Mouse (Mus musculus) lung, embryonic 16.5 days (tissue): ENCODE results near the gene Zfp74. TPM values are rescaled to one million over a fixed set of nuclear protein-coding genes. Genes with fewer than 3 reads are reported as not detected.

Experiments used
- ATAC-seq: fragments of 200-750 bp; cut with Nextera tagmentation; 2 replicates; pipeline ENCODE4 v1.8.0; 2017; ENCODE audit warnings: low read depth, mild to moderate bottlenecking, moderate library complexity
- H3K27ac ChIP-seq: fragments of 300-500 bp; sonication (generic); 2 replicates; pipeline ENCODE4 v1.5.1; 2014; ENCODE audit warnings: mild to moderate bottlenecking, control low read depth, low read length
- H3K27me3 ChIP-seq: fragments of 300-500 bp; sonication (generic); 2 replicates; pipeline ENCODE4 v1.6.1; 2014; ENCODE audit warnings: low read depth, low read length, mixed read lengths; ENCODE audit not compliant: control insufficient read depth, insufficient read depth
- H3K36me3 ChIP-seq: fragments of 300-500 bp; sonication (generic); 2 replicates; pipeline ENCODE4 v1.6.1; 2014; ENCODE audit warnings: low read length; ENCODE audit not compliant: control insufficient read depth, insufficient read depth
- H3K4me1 ChIP-seq: fragments of 300-500 bp; sonication (generic); replicated peaks from 2 replicates; pipeline ENCODE4 v1.6.1; 2014; ENCODE audit warnings: low read length, mixed read lengths; ENCODE audit not compliant: control insufficient read depth, insufficient read depth
- H3K4me2 ChIP-seq: fragments of 300-500 bp; sonication (generic); 2 replicates; pipeline ENCODE4 v1.6.1; 2014; ENCODE audit warnings: low read depth, low read length, control low read depth
- H3K4me3 ChIP-seq: fragments of 300-500 bp; sonication (generic); 2 replicates; pipeline ENCODE4 v1.5.1; 2014; ENCODE audit warnings: mild to moderate bottlenecking, low read length, control low read depth
- H3K9ac ChIP-seq: fragments of 300-500 bp; sonication (generic); 2 replicates; pipeline ENCODE4 v1.6.1; 2014; ENCODE audit warnings: low read length, control low read depth
- H3K9me3 ChIP-seq: fragments of 300-500 bp; sonication (generic); 2 replicates; pipeline ENCODE4 v1.6.1; 2016; ENCODE audit warnings: low read length; ENCODE audit not compliant: control insufficient read depth
- WGBS: fragments of 180-500 bp; shearing (Covaris S2); extraction: QIAGEN DNeasy Blood & Tissue Kit; methylation state at CpG from one replicate; pipeline ENCODE4 v1.1.7; 2014; 5-methylcytosine and 5-hydroxymethylcytosine counted together
- microRNA-seq: library from miRNA; unstranded; fragments of <30 nt; microRNA quantifications from one replicate; pipeline ENCODE4, GENCODE M21; 2016
- polyA plus RNA-seq: library from polyadenylated mRNA; unstranded; fragments of >200 nt; fragmentation: Nextera tagmentation; extraction: Ambion mirVana; gene quantifications from 2 replicates; pipeline ENCODE4 v1.2.1, GENCODE M21; 2015

Zfp74 gene
- polyA plus RNA-seq, 1 experiment from 2014 or later = 9.9 TPM

DNA sequence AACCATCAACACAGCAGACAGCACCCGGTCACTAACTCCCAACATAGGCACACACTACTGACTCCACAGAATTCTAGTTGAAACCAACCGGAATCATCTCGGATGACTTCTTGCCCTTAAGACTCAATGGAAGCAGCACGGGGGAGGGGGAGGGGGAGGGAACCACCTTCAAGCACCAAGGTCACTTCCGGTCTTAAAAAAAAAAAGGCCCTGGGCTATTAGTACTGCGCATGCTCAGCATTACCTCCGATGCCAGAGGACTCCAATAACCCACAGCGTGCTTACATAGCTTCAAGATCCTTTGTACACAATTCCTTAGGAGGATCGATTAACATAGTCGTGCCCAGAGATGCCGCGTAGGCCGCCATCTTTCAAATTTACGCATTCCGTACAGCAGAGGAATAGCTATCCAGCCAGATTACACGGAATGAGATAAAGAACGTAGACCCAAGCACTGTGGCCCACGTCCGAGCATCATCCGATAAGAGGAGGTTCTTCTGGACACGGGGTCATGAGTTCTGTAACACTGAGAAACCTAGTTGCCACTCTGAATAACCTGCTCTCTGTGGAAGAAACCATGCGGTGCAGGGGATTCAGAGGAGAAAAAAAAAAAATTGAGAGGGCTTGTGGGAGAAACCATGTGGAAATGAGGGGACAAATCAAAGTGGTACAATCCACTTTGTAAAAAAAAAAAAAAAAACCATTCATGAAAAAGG is 47.8 kb downstream of the Zfp74 start, which contains the start of gene Zfp27:
Gene Zfp27 (minus strand): TSS at position 607 of the 716 bp plus-strand sequence.
- peak; percentile 78 for ATAC-seq
- H3K4me1 ChIP-seq = peaks cover 9% of the 10 kb centered on the region
- H3K4me3 ChIP-seq = peak within 1 kb of the TSS; percentile 70
- WGBS = under 1% methylated on average over 22 of the region's 22 CpGs
- peak within 1 kb of the TSS; percentile 71 for H3K4me2 ChIP-seq
- peak within 1 kb of the TSS; percentile 73 for H3K9ac ChIP-seq
- H3K9me3 ChIP-seq = no peaks in the 10 kb centered on the region
- no peaks in the 10 kb centered on the region for H3K27me3 ChIP-seq
- H3K36me3 ChIP-seq = no peaks in the 10 kb centered on the region
- peak within 1 kb of the TSS; percentile 96 for H3K27ac ChIP-seq

DNA sequence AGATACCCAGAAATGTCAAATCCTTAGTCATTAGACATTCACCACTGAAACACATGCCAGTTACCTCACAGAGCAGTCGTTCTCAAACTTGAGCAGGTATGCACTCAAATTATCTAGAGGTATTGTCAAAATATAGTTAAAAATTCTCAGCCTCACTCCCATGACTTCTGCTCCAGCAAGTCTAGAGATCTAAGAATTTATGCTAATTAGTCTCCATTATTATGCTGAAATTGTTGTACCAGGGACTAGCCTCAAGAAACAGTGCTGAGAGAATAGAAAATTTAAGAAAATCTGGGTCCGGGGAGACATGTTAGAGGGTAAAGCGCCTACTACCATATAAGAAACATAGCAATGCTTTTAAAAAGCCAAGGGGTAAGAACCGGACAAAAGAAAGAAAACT is 49.8 kb downstream of the Zfp74 start:
- H3K4me1 ChIP-seq = no peaks in the 10 kb centered on the region; the same call in none of the 2 replicates
- H3K27me3 ChIP-seq = no peaks in the 10 kb centered on the region
- H3K36me3 ChIP-seq = peaks cover 11% of the 10 kb centered on the region
- H3K4me2 ChIP-seq = no peak overlapping the region
- H3K27ac ChIP-seq = no peak overlapping the region
- no peak for ATAC-seq
- 94% methylated on average over 4 of the region's 4 CpGs for WGBS
- no peak overlapping the region for H3K9ac ChIP-seq
- no peak overlapping the region for H3K4me3 ChIP-seq
- no peaks in the 10 kb centered on the region for H3K9me3 ChIP-seq

DNA sequence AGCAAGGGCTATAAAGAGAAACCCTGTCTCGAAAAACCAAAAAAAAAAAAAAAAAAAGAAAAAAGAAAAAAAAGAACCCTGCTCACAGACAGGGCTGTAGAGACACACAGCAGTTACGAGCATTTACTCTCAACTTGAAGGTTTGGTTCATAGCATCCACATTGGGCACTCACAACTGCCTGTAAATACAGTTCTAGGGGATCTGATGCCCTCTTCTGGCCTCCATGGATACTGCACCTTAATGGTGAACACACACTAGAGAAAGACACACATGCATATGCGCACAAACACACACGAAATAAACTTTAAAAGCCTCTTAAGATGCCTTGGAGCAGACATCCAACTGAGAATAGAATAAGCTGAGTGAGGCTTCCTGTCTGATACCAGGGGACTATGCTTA is 55.5 kb downstream of the Zfp74 start:
- Histone ChIP-seq H3K9ac (no peak overlapping the region), H3K9me3 (peaks cover 34% of the 10 kb centered on the region), H3K27ac (no peak overlapping the region), H3K36me3 (peaks cover 60% of the 10 kb centered on the region), H3K27me3 (no peaks in the 10 kb centered on the region), H3K4me1 (no peaks in the 10 kb centered on the region), H3K4me3 (no peak overlapping the region), H3K4me2 (no peak overlapping the region)
- WGBS = 97% methylated on average over 4 of the region's 4 CpGs
- ATAC-seq = no peak

DNA sequence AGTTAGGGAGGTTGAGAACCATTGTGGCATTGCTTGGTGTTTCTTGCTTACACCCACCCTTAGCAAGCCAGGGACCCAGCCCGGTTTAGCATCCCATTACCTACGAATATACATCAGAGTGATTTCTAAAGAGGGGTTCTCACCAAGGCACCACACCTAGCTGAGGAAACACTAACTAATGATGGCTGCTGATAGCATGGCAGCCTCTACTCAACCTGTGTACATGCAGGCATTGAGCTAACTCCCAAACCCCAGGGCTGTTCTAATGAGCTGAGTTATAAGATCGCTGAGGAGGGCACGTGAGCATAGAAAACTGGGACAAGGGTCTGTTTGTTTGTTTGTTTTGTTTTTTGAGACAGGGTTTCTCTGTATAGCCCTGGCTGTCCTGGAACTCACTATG is 61.1 kb downstream of the Zfp74 start:
- no peak overlapping the region for H3K27ac ChIP-seq
- WGBS = 97% methylated on average over 4 of the region's 4 CpGs
- H3K9me3 ChIP-seq = peaks cover 49% of the 10 kb centered on the region
- no peak overlapping the region for H3K4me3 ChIP-seq
- no peaks in the 10 kb centered on the region for H3K27me3 ChIP-seq
- peaks cover 69% of the 10 kb centered on the region for H3K36me3 ChIP-seq
- ATAC-seq = no peak
- no peaks in the 10 kb centered on the region for H3K4me1 ChIP-seq
- H3K4me2 ChIP-seq = no peak overlapping the region
- no peak overlapping the region for H3K9ac ChIP-seq

DNA sequence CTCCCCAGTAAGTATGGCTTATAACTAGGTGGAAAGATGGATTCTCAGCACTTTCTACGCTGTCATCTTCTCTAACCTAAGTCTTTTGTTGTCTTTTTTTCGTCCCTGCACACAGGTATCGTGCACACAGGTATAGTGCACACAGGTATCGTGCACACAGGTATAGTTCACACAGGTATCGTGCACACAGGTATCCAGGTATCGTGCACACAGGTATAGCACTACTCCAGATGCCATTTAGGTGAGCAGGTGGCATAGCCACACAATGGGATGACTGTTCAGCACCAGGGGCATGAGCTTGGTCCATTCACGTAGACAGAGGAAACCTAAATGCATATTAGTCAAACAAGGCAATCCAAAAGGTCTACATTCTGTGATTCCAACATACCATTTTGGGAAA is 63.4 kb downstream of the Zfp74 start:
- Histone ChIP-seq H3K27ac (no peak overlapping the region), H3K27me3 (no peaks in the 10 kb centered on the region), H3K4me3 (no peak overlapping the region), H3K36me3 (peaks cover 52% of the 10 kb centered on the region), H3K4me2 (no peak overlapping the region), H3K4me1 (no peaks in the 10 kb centered on the region), H3K9ac (no peak overlapping the region), H3K9me3 (peaks cover 53% of the 10 kb centered on the region)
- ATAC-seq = no peak
- WGBS = 95% methylated on average over 7 of the region's 7 CpGs

DNA sequence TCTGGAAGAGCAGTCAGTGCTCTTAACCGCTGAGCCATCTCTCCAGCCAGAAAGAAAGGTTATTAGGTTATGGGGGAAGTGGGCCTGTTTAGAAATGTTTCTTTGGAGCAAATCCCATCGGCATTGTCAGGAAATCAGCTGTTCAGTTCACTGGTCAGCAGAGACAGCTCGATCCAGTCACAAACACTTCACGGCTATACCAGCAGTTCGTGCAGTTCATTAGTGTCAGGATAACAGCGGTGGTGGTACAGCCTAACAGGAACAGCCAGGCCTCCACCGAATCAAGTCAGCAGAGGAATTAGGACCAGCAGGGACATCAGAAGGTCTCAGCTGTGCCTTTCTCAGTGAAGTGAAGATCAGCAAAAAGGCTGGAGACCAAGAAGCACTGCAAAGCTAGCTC is 73.0 kb downstream of the Zfp74 start:
- Histone ChIP-seq H3K36me3 (no peaks in the 10 kb centered on the region; the same call in 1 of the 2 replicates), H3K4me2 (no peak overlapping the region), H3K9ac (no peak overlapping the region), H3K4me1 (no peaks in the 10 kb centered on the region), H3K9me3 (peaks cover 6% of the 10 kb centered on the region), H3K27ac (no peak overlapping the region), H3K4me3 (no peak overlapping the region), H3K27me3 (no peaks in the 10 kb centered on the region)
- ATAC-seq = peak; percentile 78
- 57% methylated on average over 7 of the region's 7 CpGs for WGBS

Small RNA genes within 50 kb of the gene (microRNA-seq; reads per million reads assigned to microRNA genes)
- not detected for gene Mir7668

Other genes with a start within 250 kb of the Zfp74 start
- 0.14 TPM in 1 of 2 replicates, not detected in the other for gene Catsperg2, start 227.1 kb downstream of the Zfp74 start, polyA plus RNA-seq
- 12.8 and 13.7 TPM in 2 replicates for gene Zfp84, start 185.5 kb downstream of the Zfp74 start, polyA plus RNA-seq
- 6.4 and 6.9 TPM in 2 replicates for gene Zfp30, start 170.1 kb downstream of the Zfp74 start, polyA plus RNA-seq
- 15.6 and 16.0 TPM in 2 replicates for gene Zfp790, start 138.0 kb downstream of the Zfp74 start, polyA plus RNA-seq
- 4.9 and 5.0 TPM in 2 replicates for gene Zfp940, start 100.4 kb downstream of the Zfp74 start, polyA plus RNA-seq
- gene Zfp420, start 94.1 kb downstream of the Zfp74 start, polyA plus RNA-seq = 6.7 and 8.2 TPM in 2 replicates
- 9.3 and 9.7 TPM in 2 replicates for gene Zfp27, start 47.5 kb downstream of the Zfp74 start, polyA plus RNA-seq
- gene Zfp383, start 45.9 kb downstream of the Zfp74 start, polyA plus RNA-seq = 4.4 and 4.6 TPM in 2 replicates
- 12.3 and 13.8 TPM in 2 replicates for gene Zfp568, start 29.9 kb upstream of the Zfp74 start, polyA plus RNA-seq
- 3.7 and 4.3 TPM in 2 replicates for gene Zfp14, start 97.3 kb upstream of the Zfp74 start, polyA plus RNA-seq
- 4.7 and 5.0 TPM in 2 replicates for gene Zfp82, start 118.8 kb upstream of the Zfp74 start, polyA plus RNA-seq
- gene Gm26920, start 136.3 kb upstream of the Zfp74 start, polyA plus RNA-seq = 1.2 and 1.5 TPM in 2 replicates
- gene Zfp566, start 136.4 kb upstream of the Zfp74 start, polyA plus RNA-seq = 6.9 and 7.6 TPM in 2 replicates
- gene Zfp260, start 140.7 kb upstream of the Zfp74 start, polyA plus RNA-seq = 115 and 117 TPM in 2 replicates
- gene Zfp382, start 167.9 kb upstream of the Zfp74 start, polyA plus RNA-seq = 11.6 and 14.3 TPM in 2 replicates
- 13.7 and 14.8 TPM in 2 replicates for gene Zfp146, start 215.7 kb upstream of the Zfp74 start, polyA plus RNA-seq
- 17.1 and 20.2 TPM in 2 replicates for gene Cox7a1, start 230.1 kb upstream of the Zfp74 start, polyA plus RNA-seq
- 91.2 and 99.5 TPM in 2 replicates for gene Capns1, start 244.7 kb upstream of the Zfp74 start, polyA plus RNA-seq